Mouse (Mus musculus) olfactory bulb, adult 2 months (tissue): ENCODE measurements around the gene Gm21988.

ENCODE experiments used
- CTCF ChIP-seq: fragments of 200-500 bp; IDR thresholded peaks from 2 replicates; pipeline ENCODE4 v1.5.1; 2012; ENCODE audit warnings: low read depth, mild to moderate bottlenecking, low read length, moderate library complexity; ENCODE audit not compliant: insufficient read depth
- POLR2A ChIP-seq: fragments of 200-500 bp; IDR thresholded peaks from 2 replicates; pipeline ENCODE4 v1.6.1; 2012; ENCODE audit warnings: mild to moderate bottlenecking, low read depth, low read length, moderate library complexity; ENCODE audit not compliant: insufficient read depth

DNA sequence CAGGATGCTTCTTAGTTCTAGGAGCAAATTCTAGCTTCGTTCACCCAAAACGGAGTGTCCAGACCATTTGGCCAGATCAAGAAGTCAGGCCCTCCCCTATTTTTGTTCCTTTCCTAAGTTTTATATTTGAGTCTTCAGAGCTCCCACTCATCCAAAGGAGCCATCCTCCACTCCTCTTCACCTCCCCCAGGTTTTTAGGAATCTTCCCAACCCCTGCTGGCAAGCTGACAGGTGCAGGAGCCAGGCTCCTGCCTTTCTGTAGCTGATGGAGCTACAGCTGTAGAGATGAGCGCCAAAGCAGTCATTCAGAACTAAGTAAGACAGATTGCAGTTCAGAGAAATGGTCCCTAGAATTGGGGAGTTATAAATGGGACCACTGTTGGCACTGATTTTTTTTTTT lies 39.3 kb upstream of the Gm21988 start:
- TF ChIP-seq POLR2A (no peak), CTCF (no peak)
